Mouse (Mus musculus): ENCODE results near the gene Wdr66. TPM values are rescaled to one million over a fixed set of nuclear protein-coding genes. Genes with fewer than 3 reads are reported as not detected.

Gene Wdr66
- polyA plus RNA-seq, 1 experiment = not detected

GRCm38 (mm10) chr5:123281336-123282136 is 29.6 kb downstream of the Wdr66 start:
- TF ChIP-seq POLR2A (IDR thresholded peaks at IDR 0.05; ENCODE audit: insufficient read depth, low read depth, low read length) = no peak
- no peak for TF ChIP-seq CTCF (IDR thresholded peaks at IDR 0.05; ENCODE audit: insufficient read depth, low read depth, low read length)
- 80% methylated on average over 9 of the region's 9 CpGs for WGBS
- no peak overlapping the region for H3K27ac ChIP-seq (ENCODE audit: insufficient read depth, low read depth, low read length)
- peaks cover 6% of the 10 kb centered on the region; the same call in 1 of the 2 replicates for H3K4me1 ChIP-seq (ENCODE audit: control insufficient read depth, insufficient read depth, low read length)
- H3K4me3 ChIP-seq (ENCODE audit: insufficient read depth, low read depth, low read length) = no peak overlapping the region

GRCm38 (mm10) chr5:123285174-123285573 is 33.3 kb downstream of the Wdr66 start:
- H3K27ac ChIP-seq (ENCODE audit: insufficient read depth, low read depth, low read length) = no peak overlapping the region
- no peaks in the 10 kb centered on the region for H3K4me1 ChIP-seq (ENCODE audit: control insufficient read depth, insufficient read depth, low read length)
- H3K4me3 ChIP-seq (ENCODE audit: insufficient read depth, low read depth, low read length) = no peak overlapping the region
- no peak for TF ChIP-seq CTCF (IDR thresholded peaks at IDR 0.05; ENCODE audit: insufficient read depth, low read depth, low read length)
- TF ChIP-seq POLR2A (IDR thresholded peaks at IDR 0.05; ENCODE audit: insufficient read depth, low read depth, low read length) = no peak
- WGBS = 41% methylated on average over 8 of the region's 8 CpGs

- Histone ChIP-seq H3K27ac (ENCODE audit: insufficient read depth, low read depth, low read length) (no peak overlapping the region), H3K4me1 (ENCODE audit: control insufficient read depth, insufficient read depth, low read length) (no peaks in the 10 kb centered on the region), H3K4me3 (ENCODE audit: insufficient read depth, low read depth, low read length) (no peak overlapping the region)
- TF ChIP-seq CTCF (IDR thresholded peaks at IDR 0.05; ENCODE audit: insufficient read depth, low read depth, low read length) (no peak), POLR2A (IDR thresholded peaks at IDR 0.05; ENCODE audit: insufficient read depth, low read depth, low read length) (no peak)
- WGBS = 81% methylated on average over 5 of the region's 5 CpGs
Measured at GRCm38 (mm10) chr5:123288079-123288478, 36.2 kb downstream of the Wdr66 start.

- no peak for TF ChIP-seq POLR2A (IDR thresholded peaks at IDR 0.05; ENCODE audit: insufficient read depth, low read depth, low read length)
- TF ChIP-seq CTCF (IDR thresholded peaks at IDR 0.05; ENCODE audit: insufficient read depth, low read depth, low read length) = no peak
- Histone ChIP-seq H3K4me1 (ENCODE audit: control insufficient read depth, insufficient read depth, low read length) (no peaks in the 10 kb centered on the region), H3K27ac (ENCODE audit: insufficient read depth, low read depth, low read length) (no peak overlapping the region), H3K4me3 (ENCODE audit: insufficient read depth, low read depth, low read length) (no peak overlapping the region)
- 75% methylated on average over 9 of the region's 9 CpGs for WGBS
Measured at GRCm38 (mm10) chr5:123294653-123295052, 42.8 kb downstream of the Wdr66 start.

- Histone ChIP-seq H3K27ac (ENCODE audit: insufficient read depth, low read depth, low read length) (no peak overlapping the region), H3K4me3 (ENCODE audit: insufficient read depth, low read depth, low read length) (no peak overlapping the region), H3K4me1 (ENCODE audit: control insufficient read depth, insufficient read depth, low read length) (peaks cover 4% of the 10 kb centered on the region; the same call in 1 of the 2 replicates)
- 80% methylated on average over 12 of the region's 12 CpGs for WGBS
- TF ChIP-seq POLR2A (IDR thresholded peaks at IDR 0.05; ENCODE audit: insufficient read depth, low read depth, low read length) = no peak
- no peak for TF ChIP-seq CTCF (IDR thresholded peaks at IDR 0.05; ENCODE audit: insufficient read depth, low read depth, low read length)
Measured at GRCm38 (mm10) chr5:123296224-123296806, 44.4 kb downstream of the Wdr66 start.

- 72% methylated on average over 23 of the region's 23 CpGs for WGBS
- TF ChIP-seq CTCF (IDR thresholded peaks at IDR 0.05; ENCODE audit: insufficient read depth, low read depth, low read length) = no peak
- no peak for TF ChIP-seq POLR2A (IDR thresholded peaks at IDR 0.05; ENCODE audit: insufficient read depth, low read depth, low read length)
- Histone ChIP-seq H3K4me3 (ENCODE audit: insufficient read depth, low read depth, low read length) (no peak overlapping the region), H3K4me1 (ENCODE audit: control insufficient read depth, insufficient read depth, low read length) (peaks cover 8% of the 10 kb centered on the region), H3K27ac (ENCODE audit: insufficient read depth, low read depth, low read length) (no peak overlapping the region)
Measured at GRCm38 (mm10) chr5:123296972-123297754, 45.3 kb downstream of the Wdr66 start.

GRCm38 (mm10) chr5:123297830-123298229 is 45.9 kb downstream of the Wdr66 start:
- 80% methylated on average over 7 of the region's 7 CpGs for WGBS
- peaks cover 10% of the 10 kb centered on the region for H3K4me1 ChIP-seq (ENCODE audit: control insufficient read depth, insufficient read depth, low read length)
- no peak overlapping the region for H3K4me3 ChIP-seq (ENCODE audit: insufficient read depth, low read depth, low read length)
- TF ChIP-seq POLR2A (IDR thresholded peaks at IDR 0.05; ENCODE audit: insufficient read depth, low read depth, low read length) = no peak
- TF ChIP-seq CTCF (IDR thresholded peaks at IDR 0.05; ENCODE audit: insufficient read depth, low read depth, low read length) = no peak
- no peak overlapping the region for H3K27ac ChIP-seq (ENCODE audit: insufficient read depth, low read depth, low read length)

- TF ChIP-seq POLR2A (IDR thresholded peaks at IDR 0.05; ENCODE audit: insufficient read depth, low read depth, low read length) (no peak), CTCF (IDR thresholded peaks at IDR 0.05; ENCODE audit: insufficient read depth, low read depth, low read length) (no peak)
- Histone ChIP-seq H3K4me3 (ENCODE audit: insufficient read depth, low read depth, low read length) (no peak overlapping the region), H3K27ac (ENCODE audit: insufficient read depth, low read depth, low read length) (no peak overlapping the region), H3K4me1 (ENCODE audit: control insufficient read depth, insufficient read depth, low read length) (peaks cover 10% of the 10 kb centered on the region)
- 97% methylated on average over 6 of the region's 6 CpGs for WGBS
Measured at GRCm38 (mm10) chr5:123298526-123298925, 46.6 kb downstream of the Wdr66 start.

Measured in olfactory bulb, adult 2 months (tissue).